Mouse (Mus musculus) kidney, postnatal 4 days (tissue): Measurements from ENCODE around the gene Tnfsf13.

Source experiments
- DNase-seq, 2 experiments: peaks; one replicate each; pipeline ENCODE4 v3.0.0; 2021; ENCODE audit warnings: mixed read lengths in 2 of 2

The Tnfsf13 gene

GRCm38 (mm10) chr11:69685526-69686148, at the start of gene Tnfsf13:
Gene Tnfsf13 (minus strand): TSS chr11:69685784.
- DNase-seq, result peak; percentile 59 to 74

GRCm38 (mm10) chr11:69731408-69731807, 45.8 kb upstream of the Tnfsf13 start:
- DNase-seq, result peak in 1 of 2 experiments; percentile 18

GRCm38 (mm10) chr11:69729063-69729462, 43.5 kb upstream of the Tnfsf13 start:
- peak; percentile 68 to 74 for DNase-seq

- no peak for DNase-seq
Measured at GRCm38 (mm10) chr11:69725951-69726350, 40.4 kb upstream of the Tnfsf13 start.

- DNase-seq, result no peak
Measured at GRCm38 (mm10) chr11:69723074-69723473, 37.5 kb upstream of the Tnfsf13 start.

GRCm38 (mm10) chr11:69720852-69721251, 35.3 kb upstream of the Tnfsf13 start:
- DNase-seq, result no peak

- peak in 1 of 2 experiments; percentile 23 for DNase-seq
Measured at GRCm38 (mm10) chr11:69719423-69719822, 33.8 kb upstream of the Tnfsf13 start.

GRCm38 (mm10) chr11:69718661-69719060, 33.1 kb upstream of the Tnfsf13 start:
- DNase-seq, result peak in 1 of 2 experiments; percentile 35

- no peak for DNase-seq
Measured at GRCm38 (mm10) chr11:69716953-69717352, 31.4 kb upstream of the Tnfsf13 start.

GRCm38 (mm10) chr11:69715929-69716328, 30.3 kb upstream of the Tnfsf13 start:
- peak; percentile 28 to 47 for DNase-seq

GRCm38 (mm10) chr11:69715482-69715881, 29.9 kb upstream of the Tnfsf13 start:
- DNase-seq, result peak; percentile 70 to 77

- DNase-seq, result peak; percentile 61 to 78
Measured at GRCm38 (mm10) chr11:69714636-69715329, 29.2 kb upstream of the Tnfsf13 start.

GRCm38 (mm10) chr11:69712954-69713672, 27.5 kb upstream of the Tnfsf13 start:
- peak; percentile 24 to 53 for DNase-seq

GRCm38 (mm10) chr11:69711082-69711481, 25.5 kb upstream of the Tnfsf13 start:
- no peak for DNase-seq

GRCm38 (mm10) chr11:69710470-69710869, 24.9 kb upstream of the Tnfsf13 start:
- no peak for DNase-seq

GRCm38 (mm10) chr11:69709554-69710446, 24.2 kb upstream of the Tnfsf13 start:
- DNase-seq, result no peak

- DNase-seq, result no peak
Measured at GRCm38 (mm10) chr11:69708614-69709265, 23.2 kb upstream of the Tnfsf13 start.

GRCm38 (mm10) chr11:69707873-69708381, 22.3 kb upstream of the Tnfsf13 start:
- DNase-seq, result no peak

- no peak for DNase-seq
Measured at GRCm38 (mm10) chr11:69707480-69707847, 21.9 kb upstream of the Tnfsf13 start.

- peak in 1 of 2 experiments; percentile 33 for DNase-seq
Measured at GRCm38 (mm10) chr11:69706775-69707479, 21.3 kb upstream of the Tnfsf13 start.

GRCm38 (mm10) chr11:69704613-69705010, 19.0 kb upstream of the Tnfsf13 start:
- DNase-seq, result no peak
